Mouse (Mus musculus) heart, postnatal 0 days (tissue): ENCODE data around the gene Phgdh.

ENCODE experiments used
- CTCF ChIP-seq: IDR thresholded peaks from 2 replicates; pipeline ENCODE4 v1.5.1; 2016; ENCODE audit warnings: antibody characterized with exemption, control low read depth, low read depth
- EP300 ChIP-seq: IDR thresholded peaks from 2 replicates; pipeline ENCODE4 v1.6.1; 2016; ENCODE audit warnings: antibody characterized with exemption, low read depth

GRCm38 (mm10) chr3:98362753-98363152 lies 23.0 kb upstream of the Phgdh start:
- TF ChIP-seq CTCF: peak; percentile 74
- TF ChIP-seq EP300: no peak
